Mouse (Mus musculus) limb, embryonic 12.5 days (tissue): ENCODE data around the gene Jade1. TPM values are rescaled to one million over a fixed set of nuclear protein-coding genes. Genes with fewer than 3 reads are reported as not detected.

Experiments
- ATAC-seq: fragments of 200-750 bp; cut with Nextera tagmentation; 2 replicates; pipeline ENCODE4 v1.8.0; 2017; ENCODE audit warnings: low read depth, moderate TSS enrichment; ENCODE audit not compliant: insufficient number of reproducible peaks, insufficient read depth, low FRiP score, low TSS enrichment
- H3K27ac ChIP-seq: fragments of 300-500 bp; sonication (generic); 2 replicates; pipeline ENCODE4 v1.5.1; 2016; ENCODE audit warnings: mild to moderate bottlenecking, moderate library complexity
- H3K27me3 ChIP-seq: fragments of 300-500 bp; sonication (generic); 2 replicates; pipeline ENCODE4 v1.6.1; 2016; ENCODE audit warnings: mild to moderate bottlenecking, moderate library complexity
- H3K36me3 ChIP-seq: fragments of 300-500 bp; sonication (generic); 2 replicates; pipeline ENCODE4 v1.6.1; 2016; ENCODE audit warnings: mild to moderate bottlenecking, moderate library complexity
- H3K4me1 ChIP-seq: fragments of 300-500 bp; sonication (generic); replicated peaks from 2 replicates; pipeline ENCODE4 v1.6.1; 2016
- H3K4me2 ChIP-seq: fragments of 300-500 bp; sonication (generic); 2 replicates; pipeline ENCODE4 v1.6.1; 2016; ENCODE audit warnings: mild to moderate bottlenecking, moderate library complexity
- H3K4me3 ChIP-seq: fragments of 300-500 bp; sonication (generic); replicated peaks from 2 replicates; pipeline ENCODE4 v1.5.1; 2016; ENCODE audit warnings: mild to moderate bottlenecking
- H3K9ac ChIP-seq: fragments of 300-500 bp; sonication (generic); replicated peaks from 2 replicates; pipeline ENCODE4 v1.6.1; 2016; ENCODE audit warnings: mild to moderate bottlenecking, moderate library complexity
- H3K9me3 ChIP-seq: fragments of 300-500 bp; sonication (generic); 2 replicates; pipeline ENCODE4 v1.6.1; 2016; ENCODE audit warnings: mild to moderate bottlenecking, moderate library complexity
- WGBS: fragments of 180-500 bp; shearing (Covaris S2); methylation state at CpG from one replicate; pipeline ENCODE4 v1.1.7; 2016; 5-methylcytosine and 5-hydroxymethylcytosine counted together
- polyA plus RNA-seq: library from polyadenylated mRNA; unstranded; fragments of >200 nt; fragmentation: Nextera tagmentation; extraction: Ambion mirVana; gene quantifications from 2 replicates; pipeline ENCODE4 v1.2.1, GENCODE M21; 2016

The Jade1 gene
- 15.2 and 15.3 TPM in 2 replicates for polyA plus RNA-seq

DNA sequence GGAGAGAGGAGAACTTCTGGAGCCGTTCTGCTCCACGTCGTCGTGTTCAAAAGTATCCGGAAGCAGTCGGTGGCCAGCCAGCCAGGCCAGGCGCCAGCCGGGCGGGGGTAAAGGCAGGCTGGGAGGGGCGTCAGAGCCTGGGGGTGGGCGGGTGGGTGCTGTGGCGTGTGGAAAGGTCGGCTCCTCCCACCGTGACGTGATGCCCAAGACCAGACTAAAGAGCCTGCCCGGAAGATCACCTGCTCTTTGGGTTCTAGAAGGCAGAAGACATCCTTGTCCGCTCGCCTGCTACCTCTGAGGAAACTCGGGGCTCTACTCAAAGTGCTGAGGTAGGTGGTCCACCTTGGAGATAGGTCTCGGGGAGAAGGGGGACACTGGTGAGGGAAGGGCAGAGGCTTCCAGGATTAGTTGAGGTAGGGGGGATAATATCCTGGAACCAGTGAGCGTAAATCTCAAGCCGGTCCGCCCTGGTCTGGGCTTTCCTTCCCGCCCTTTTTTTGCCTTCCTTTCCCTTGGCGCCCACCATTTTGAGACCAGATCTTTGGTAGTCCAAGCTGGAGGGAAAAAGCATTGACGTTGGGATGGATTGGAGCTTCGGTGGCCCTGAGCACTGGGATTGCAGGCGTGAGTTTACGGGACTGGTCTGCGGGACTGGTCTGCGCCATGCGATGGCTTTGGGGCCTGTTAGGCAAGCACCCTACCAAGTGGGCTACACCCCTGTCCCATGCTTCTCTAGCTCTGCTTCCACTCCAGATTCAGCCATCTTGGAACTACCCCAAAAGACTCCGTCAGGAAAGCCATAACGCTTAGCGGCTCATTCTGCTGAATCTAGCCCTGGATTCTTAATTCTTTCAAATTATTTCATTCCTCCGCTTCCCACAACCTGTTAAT lies at the start of gene Jade1:
Jade1 (plus strand) TSS at position 241 of the 891 bp plus-strand sequence.
- H3K4me1 ChIP-seq = no peaks in the 10 kb centered on the region
- no peak for ATAC-seq
- no peak within 1 kb of the TSS for H3K27ac ChIP-seq
- no peaks in the 10 kb centered on the region for H3K27me3 ChIP-seq
- H3K4me3 ChIP-seq = no peak within 1 kb of the TSS
- WGBS = 94% methylated on average over 35 of the region's 36 CpGs
- no peak within 1 kb of the TSS for H3K4me2 ChIP-seq
- H3K36me3 ChIP-seq = no peaks in the 10 kb centered on the region
- 0 out of 2 replicates have a peak, but pooled peaks cover 9% of the 10 kb centered on the region for H3K9me3 ChIP-seq
- no peak within 1 kb of the TSS for H3K9ac ChIP-seq

DNA sequence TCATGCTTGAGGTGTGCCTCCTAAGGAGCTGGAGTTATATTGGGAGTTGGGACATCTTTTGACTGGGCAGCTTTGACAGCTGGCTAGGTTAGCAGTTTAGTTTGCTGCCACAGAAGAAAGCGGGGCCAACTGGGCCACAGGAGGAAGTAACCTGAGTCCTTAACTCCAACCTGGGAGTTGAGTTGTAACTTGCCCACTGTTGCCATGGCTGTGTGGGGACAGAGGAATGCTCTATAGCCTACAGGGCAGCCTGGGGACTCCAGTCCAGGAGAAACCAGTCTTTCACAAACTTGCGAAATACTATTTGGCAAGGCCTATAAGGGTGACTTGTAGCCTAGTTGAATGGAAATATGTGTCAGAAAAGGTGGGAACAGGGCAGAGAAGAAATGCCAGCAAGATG lies 46.1 kb upstream of the Jade1 start:
- H3K27ac ChIP-seq = no peak overlapping the region
- H3K4me1 ChIP-seq = peaks cover 3% of the 10 kb centered on the region
- H3K4me3 ChIP-seq = no peak overlapping the region
- WGBS = 82% methylated on average over 2 of the region's 2 CpGs
- no peaks in the 10 kb centered on the region for H3K27me3 ChIP-seq
- no peaks in the 10 kb centered on the region for H3K36me3 ChIP-seq
- ATAC-seq = no peak
- H3K9me3 ChIP-seq = no peaks in the 10 kb centered on the region
- H3K4me2 ChIP-seq = no peak overlapping the region
- H3K9ac ChIP-seq = no peak overlapping the region

DNA sequence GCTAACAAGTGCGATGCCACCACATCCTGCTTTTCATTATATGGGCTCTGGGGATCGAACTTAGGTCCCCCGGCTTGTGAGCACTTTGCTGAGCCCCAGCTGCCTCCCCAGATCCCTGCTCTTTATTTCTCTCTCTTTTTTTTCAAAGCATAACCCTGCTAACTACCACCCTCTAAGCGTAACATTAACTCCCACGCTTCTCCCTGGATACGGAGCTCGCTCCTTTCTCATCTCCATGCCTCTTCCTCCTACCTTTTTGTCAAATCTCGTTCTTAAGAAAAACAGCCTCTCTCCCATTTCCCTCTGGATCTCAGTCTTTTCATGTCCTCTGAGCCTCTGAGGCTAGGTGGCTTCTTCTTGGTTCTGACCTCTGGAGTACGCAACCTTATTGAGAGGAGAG lies 45.3 kb upstream of the Jade1 start:
- Histone ChIP-seq H3K36me3 (no peaks in the 10 kb centered on the region), H3K27me3 (no peaks in the 10 kb centered on the region), H3K4me3 (no peak overlapping the region), H3K4me2 (no peak overlapping the region), H3K9me3 (no peaks in the 10 kb centered on the region), H3K9ac (no peak overlapping the region), H3K4me1 (peaks cover 3% of the 10 kb centered on the region), H3K27ac (no peak overlapping the region)
- 76% methylated on average over 9 of the region's 9 CpGs for WGBS
- no peak for ATAC-seq

DNA sequence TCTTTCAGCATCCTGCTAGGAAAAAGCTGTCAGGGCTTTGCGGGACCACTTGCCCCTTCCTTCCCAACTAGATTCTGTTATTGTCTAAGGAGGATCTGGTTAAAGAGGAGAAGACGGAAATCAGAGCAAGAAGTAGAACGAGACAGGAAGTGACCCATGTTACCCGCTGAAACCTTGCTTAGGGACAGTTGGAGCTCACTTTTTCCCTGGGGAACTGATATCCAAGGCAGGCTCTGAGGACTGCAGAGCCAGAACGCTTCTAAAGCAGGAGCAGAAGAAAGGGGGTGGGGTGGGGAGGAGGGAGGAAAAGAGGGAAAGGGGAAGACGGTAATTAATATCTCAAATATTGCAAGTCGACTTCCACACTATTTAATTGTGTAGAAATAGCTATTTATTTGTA lies 44.8 kb upstream of the Jade1 start:
- Histone ChIP-seq H3K27me3 (no peaks in the 10 kb centered on the region), H3K9me3 (no peaks in the 10 kb centered on the region), H3K4me2 (no peak overlapping the region), H3K4me1 (peaks cover 3% of the 10 kb centered on the region), H3K4me3 (no peak overlapping the region), H3K36me3 (no peaks in the 10 kb centered on the region), H3K9ac (no peak overlapping the region), H3K27ac (no peak overlapping the region)
- ATAC-seq = no peak
- 76% methylated on average over 7 of the region's 7 CpGs for WGBS

DNA sequence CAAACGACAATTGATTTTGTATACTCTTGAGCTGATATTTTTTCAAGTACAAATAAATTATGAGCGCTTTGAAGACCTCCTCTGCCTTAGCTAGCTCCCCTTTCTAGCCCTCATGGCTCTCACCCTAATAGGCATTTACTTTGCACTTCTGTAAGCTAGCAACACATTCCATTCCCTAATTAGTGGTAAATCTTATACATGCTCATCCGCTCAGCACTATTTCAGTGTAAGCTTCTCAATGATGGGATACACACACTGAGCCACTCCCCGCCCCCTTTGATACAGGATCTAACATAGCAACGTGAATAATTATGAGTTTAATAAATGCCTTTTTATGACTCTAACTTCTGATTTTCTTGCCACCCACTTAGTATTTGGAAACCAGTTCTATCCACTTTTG lies 41.5 kb upstream of the Jade1 start:
- Histone ChIP-seq H3K9ac (no peak overlapping the region), H3K27me3 (no peaks in the 10 kb centered on the region), H3K27ac (no peak overlapping the region), H3K4me2 (no peak overlapping the region), H3K4me1 (peaks cover 3% of the 10 kb centered on the region), H3K9me3 (no peaks in the 10 kb centered on the region), H3K4me3 (no peak overlapping the region), H3K36me3 (no peaks in the 10 kb centered on the region)
- 66% methylated on average over 5 of the region's 5 CpGs for WGBS
- ATAC-seq = no peak

DNA sequence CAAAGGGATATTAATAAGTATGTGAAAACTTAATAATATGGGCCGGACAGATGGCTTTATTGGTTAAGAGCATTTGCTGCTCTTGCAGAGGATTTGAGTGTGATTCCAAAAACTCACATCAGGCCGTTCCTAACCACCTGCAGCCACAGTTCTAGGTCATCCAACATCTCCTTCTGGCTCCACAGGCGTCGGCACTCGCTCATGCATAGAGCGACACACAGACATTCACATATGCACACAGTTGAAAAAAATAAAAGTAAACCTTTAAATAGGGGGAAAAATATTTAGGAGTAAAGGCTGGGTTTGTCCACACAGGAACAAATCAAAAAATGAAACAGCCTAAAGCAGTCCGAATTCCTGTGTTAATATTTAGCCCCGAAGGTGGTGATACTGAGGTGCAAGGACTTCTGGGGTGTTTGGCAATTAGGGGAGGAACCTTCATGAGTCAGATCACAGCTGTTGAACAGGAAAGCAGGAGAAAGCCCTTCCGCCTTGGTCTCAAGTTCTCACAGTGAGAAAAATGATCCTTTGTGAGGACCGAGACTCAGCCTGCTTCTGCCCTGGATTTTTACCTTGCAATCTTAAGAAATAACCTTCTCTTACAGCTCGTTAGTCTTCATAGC lies 40.7 kb upstream of the Jade1 start:
- peaks cover 3% of the 10 kb centered on the region for H3K4me1 ChIP-seq
- H3K36me3 ChIP-seq = no peaks in the 10 kb centered on the region
- H3K4me2 ChIP-seq = no peak overlapping the region
- peak overlapping the region; percentile 53; the same call in 1 of the 2 replicates for H3K27ac ChIP-seq
- no peak overlapping the region for H3K9ac ChIP-seq
- ATAC-seq = no peak
- no peak overlapping the region for H3K4me3 ChIP-seq
- WGBS = 63% methylated on average over 11 of the region's 11 CpGs
- H3K27me3 ChIP-seq = no peaks in the 10 kb centered on the region
- H3K9me3 ChIP-seq = no peaks in the 10 kb centered on the region

DNA sequence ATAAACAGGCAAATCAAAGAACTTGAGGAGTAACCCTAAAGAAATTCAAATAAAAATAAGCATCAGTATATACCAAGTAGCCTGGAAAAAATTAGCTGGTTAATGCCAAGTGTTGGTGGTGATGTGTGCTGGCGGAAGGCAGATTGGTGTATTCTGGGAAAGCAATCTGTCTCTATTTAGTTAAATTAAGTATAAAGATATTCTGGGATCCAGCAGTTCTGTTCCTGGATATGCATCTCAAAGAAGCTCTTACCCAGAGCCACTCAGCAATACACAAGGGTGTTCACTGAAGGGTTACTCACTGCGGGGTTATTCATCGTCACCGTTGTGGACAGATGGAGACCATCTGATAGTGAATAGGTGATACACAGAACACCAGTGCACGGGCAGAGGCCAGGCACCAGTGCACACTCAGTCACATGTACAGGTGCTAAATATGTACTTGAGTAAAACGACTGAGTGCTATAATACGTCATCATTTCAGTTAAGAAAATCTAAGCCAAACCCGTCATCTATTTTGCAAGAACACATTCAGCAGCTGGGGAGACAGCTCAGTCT lies 38.5 kb upstream of the Jade1 start:
- Histone ChIP-seq H3K27me3 (no peaks in the 10 kb centered on the region), H3K4me3 (no peak overlapping the region), H3K27ac (no peak overlapping the region), H3K36me3 (no peaks in the 10 kb centered on the region), H3K4me2 (no peak overlapping the region), H3K4me1 (peaks cover 3% of the 10 kb centered on the region), H3K9me3 (no peaks in the 10 kb centered on the region), H3K9ac (no peak overlapping the region)
- ATAC-seq = no peak
- WGBS = 84% methylated on average over 8 of the region's 8 CpGs

DNA sequence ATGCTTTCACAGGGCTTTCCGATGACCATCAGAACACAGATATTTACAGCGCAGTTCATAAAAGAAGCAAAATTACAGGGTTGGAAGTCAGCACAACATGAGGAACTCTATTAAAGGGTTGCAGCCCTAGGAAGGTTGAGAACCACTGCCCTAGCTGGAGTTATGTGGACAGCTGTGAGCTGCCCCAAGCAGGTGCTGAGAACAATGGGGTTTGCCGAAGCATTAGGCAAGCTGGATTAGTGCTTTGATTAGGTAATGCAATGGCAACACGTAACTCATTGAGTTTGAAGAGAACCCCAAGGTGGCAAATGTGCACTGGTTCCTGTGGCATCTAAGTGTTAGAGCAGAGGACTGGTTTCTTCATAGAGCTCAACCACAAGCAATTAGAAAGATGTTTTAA lies 34.6 kb upstream of the Jade1 start:
- no peak overlapping the region for H3K9ac ChIP-seq
- ATAC-seq = no peak
- WGBS = 91% methylated on average over 4 of the region's 4 CpGs
- H3K9me3 ChIP-seq = no peaks in the 10 kb centered on the region
- no peak overlapping the region for H3K27ac ChIP-seq
- H3K4me3 ChIP-seq = no peak overlapping the region
- H3K4me2 ChIP-seq = no peak overlapping the region
- no peaks in the 10 kb centered on the region for H3K27me3 ChIP-seq
- H3K36me3 ChIP-seq = no peaks in the 10 kb centered on the region
- no peaks in the 10 kb centered on the region for H3K4me1 ChIP-seq

DNA sequence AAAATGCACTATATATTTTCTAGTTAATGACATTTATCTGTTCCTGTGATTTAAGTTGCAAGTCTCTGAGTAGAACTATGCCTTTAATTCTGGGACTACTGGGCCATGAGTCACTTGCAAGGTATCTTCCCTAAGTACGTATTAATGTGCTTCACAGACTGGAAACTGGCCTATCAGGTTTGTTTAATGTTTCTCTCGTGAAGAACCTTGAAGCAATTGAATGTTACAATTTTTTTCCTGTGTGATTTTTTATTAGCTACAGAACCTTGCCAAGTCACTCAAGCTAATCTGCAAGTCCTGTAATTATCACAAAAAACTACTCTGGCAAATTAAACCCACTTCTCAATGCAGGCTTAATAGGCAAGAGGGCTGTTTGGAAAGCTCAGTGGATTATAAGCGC lies 33.8 kb upstream of the Jade1 start:
- Histone ChIP-seq H3K36me3 (no peaks in the 10 kb centered on the region), H3K27ac (no peak overlapping the region), H3K4me3 (no peak overlapping the region), H3K9ac (no peak overlapping the region), H3K4me1 (no peaks in the 10 kb centered on the region), H3K4me2 (no peak overlapping the region), H3K27me3 (no peaks in the 10 kb centered on the region), H3K9me3 (no peaks in the 10 kb centered on the region)
- no peak for ATAC-seq
- 64% methylated on average over 3 of the region's 3 CpGs for WGBS

DNA sequence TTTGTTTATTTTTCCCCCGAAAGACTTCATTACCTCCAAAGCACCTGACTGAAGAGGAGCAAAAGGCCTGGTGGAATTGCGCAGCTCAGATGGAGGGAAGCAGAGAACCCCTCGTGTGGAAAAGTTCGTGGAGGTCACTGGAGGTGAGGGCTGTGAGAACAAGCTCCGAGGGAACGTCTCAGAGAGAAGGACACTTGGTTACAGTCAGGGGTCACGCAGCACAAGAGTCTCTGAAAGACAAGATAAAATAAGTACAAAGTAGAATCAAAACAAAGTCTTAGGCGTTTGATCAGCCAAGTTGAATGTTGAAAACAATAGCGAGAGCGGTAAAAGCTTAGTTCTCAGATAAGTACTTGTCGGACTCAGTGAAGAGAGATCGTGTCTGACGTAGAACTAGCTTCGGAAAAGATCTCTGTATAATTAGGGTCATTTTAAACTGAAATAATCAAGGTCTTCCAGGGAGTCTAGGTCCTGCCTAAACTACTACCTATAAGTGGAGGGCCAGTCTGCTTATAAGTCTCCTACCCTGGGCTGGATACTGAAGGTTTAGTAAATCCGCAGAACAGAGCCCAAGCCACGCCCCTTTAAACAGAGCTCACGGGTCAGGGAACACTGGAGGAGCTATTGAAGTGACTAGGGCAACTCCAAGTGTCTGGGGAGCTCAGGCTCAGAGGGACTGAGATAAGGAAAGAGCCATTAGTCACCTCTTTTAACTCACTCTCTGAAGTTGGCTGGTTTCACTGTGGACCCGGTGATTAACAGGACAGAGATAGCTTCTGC lies 33.1 kb upstream of the Jade1 start:
- no peak overlapping the region for H3K4me3 ChIP-seq
- no peaks in the 10 kb centered on the region for H3K4me1 ChIP-seq
- no peaks in the 10 kb centered on the region for H3K27me3 ChIP-seq
- no peak overlapping the region for H3K4me2 ChIP-seq
- 48% methylated on average over 18 of the region's 18 CpGs for WGBS
- ATAC-seq = 0 out of 2 replicates have a peak, but pooled peaks have one; percentile 20
- H3K36me3 ChIP-seq = no peaks in the 10 kb centered on the region
- H3K27ac ChIP-seq = no peak overlapping the region
- no peak overlapping the region for H3K9ac ChIP-seq
- H3K9me3 ChIP-seq = no peaks in the 10 kb centered on the region

DNA sequence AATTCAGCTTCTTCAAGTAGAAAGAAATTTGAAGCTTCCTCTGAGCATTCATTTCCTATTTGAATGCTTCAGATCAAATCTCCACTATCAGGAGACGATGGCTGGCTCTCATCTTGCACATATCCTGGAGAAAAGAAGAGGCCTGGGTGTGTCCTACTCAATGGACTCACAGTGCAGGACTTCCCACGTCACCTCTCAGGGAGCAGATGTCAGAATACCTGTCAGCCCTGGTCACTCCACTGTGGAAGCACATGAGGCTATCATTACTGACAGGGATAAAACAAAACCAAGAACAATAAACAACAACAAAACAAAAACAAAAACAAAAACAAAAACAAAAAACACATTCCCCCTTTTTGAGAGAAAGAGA lies 32.5 kb upstream of the Jade1 start:
- Histone ChIP-seq H3K36me3 (no peaks in the 10 kb centered on the region), H3K4me1 (no peaks in the 10 kb centered on the region), H3K4me2 (no peak overlapping the region), H3K9ac (no peak overlapping the region), H3K27ac (no peak overlapping the region), H3K4me3 (no peak overlapping the region), H3K27me3 (no peaks in the 10 kb centered on the region), H3K9me3 (no peaks in the 10 kb centered on the region)
- 60% methylated on average over 2 of the region's 2 CpGs for WGBS
- ATAC-seq = no peak
